Mouse (Mus musculus) kidney, embryonic 14.5 days (tissue): ENCODE data around the gene Kif1b. TPM values are rescaled to one million over a fixed set of nuclear protein-coding genes. Genes with fewer than 3 reads are reported as not detected.

Source experiments
- ATAC-seq: fragments of 200-750 bp; cut with Nextera tagmentation; 2 replicates; pipeline ENCODE4 v1.8.0; 2017; ENCODE audit warnings: moderate number of reproducible peaks, mild to moderate bottlenecking, moderate TSS enrichment, moderate library complexity; ENCODE audit not compliant: low FRiP score, low TSS enrichment
- H3K27ac ChIP-seq: fragments of 300-500 bp; sonication (generic); 2 replicates; pipeline ENCODE4 v1.5.1; 2014; ENCODE audit warnings: low read depth, mild to moderate bottlenecking, low read length, moderate library complexity, mixed read lengths
- H3K27me3 ChIP-seq: fragments of 300-500 bp; sonication (generic); 2 replicates; pipeline ENCODE4 v1.6.1; 2014; ENCODE audit warnings: mild to moderate bottlenecking, low read length; ENCODE audit not compliant: control insufficient read depth, insufficient read depth
- H3K36me3 ChIP-seq: fragments of 300-500 bp; sonication (generic); 2 replicates; pipeline ENCODE4 v1.6.1; 2014; ENCODE audit warnings: low read length, mixed read lengths; ENCODE audit not compliant: control insufficient read depth, insufficient read depth
- H3K4me1 ChIP-seq: fragments of 300-500 bp; sonication (generic); 2 replicates; pipeline ENCODE4 v1.6.1; 2014; ENCODE audit warnings: low read length, mixed read lengths; ENCODE audit not compliant: control insufficient read depth, insufficient read depth
- H3K4me2 ChIP-seq: fragments of 300-500 bp; sonication (generic); replicated peaks from 2 replicates; pipeline ENCODE4 v1.6.1; 2014; ENCODE audit warnings: low read depth, mild to moderate bottlenecking, low read length
- H3K4me3 ChIP-seq: fragments of 300-500 bp; sonication (generic); 2 replicates; pipeline ENCODE4 v1.5.1; 2014; ENCODE audit warnings: mild to moderate bottlenecking, low read length
- H3K9ac ChIP-seq: fragments of 300-500 bp; sonication (generic); 2 replicates; pipeline ENCODE4 v1.6.1; 2014; ENCODE audit warnings: low read depth, mild to moderate bottlenecking, low read length, moderate library complexity
- H3K9me3 ChIP-seq: fragments of 300-500 bp; sonication (generic); 2 replicates; pipeline ENCODE4 v1.6.1; 2016; ENCODE audit warnings: low read length; ENCODE audit not compliant: control insufficient read depth
- WGBS: fragments of 180-500 bp; shearing (Covaris S2); extraction: QIAGEN DNeasy Blood & Tissue Kit; methylation state at CpG from one replicate; pipeline ENCODE4 v1.1.7; 2014; 5-methylcytosine and 5-hydroxymethylcytosine counted together
- polyA plus RNA-seq: library from polyadenylated mRNA; unstranded; fragments of >200 nt; fragmentation: Nextera tagmentation; extraction: Ambion mirVana; gene quantifications from 2 replicates; pipeline ENCODE4 v1.2.1, GENCODE M21; 2014

The Kif1b gene
- polyA plus RNA-seq, 1 experiment from 2014 or later: 35.7 TPM

DNA sequence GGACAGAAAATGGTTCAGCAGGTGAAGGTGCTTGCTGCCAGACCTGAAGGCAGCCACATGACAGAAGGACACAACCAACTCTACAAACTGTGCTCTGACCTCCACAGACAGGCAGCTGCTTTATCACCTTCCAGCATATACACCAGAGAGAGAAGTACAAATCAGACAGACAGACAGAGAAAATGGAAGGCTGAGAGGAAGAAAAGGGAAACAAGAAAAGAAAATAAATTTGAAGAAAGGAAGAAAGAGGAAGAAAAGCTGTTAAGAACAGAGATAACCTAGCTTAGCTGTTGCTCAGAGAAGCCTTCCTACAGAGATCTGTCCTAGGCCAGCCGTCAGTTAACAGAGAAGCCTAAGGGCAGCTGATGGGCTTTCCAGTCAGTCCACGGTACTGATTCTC lies 148.3 kb downstream of the Kif1b start:
- H3K4me1 ChIP-seq: no peaks in the 10 kb centered on the region
- WGBS: 86% methylated on average over 2 of the region's 2 CpGs
- H3K9me3 ChIP-seq: 0 out of 2 replicates have a peak, but pooled peaks cover 2% of the 10 kb centered on the region
- H3K9ac ChIP-seq: no peak overlapping the region
- H3K27me3 ChIP-seq: no peaks in the 10 kb centered on the region
- peaks cover 96% of the 10 kb centered on the region for H3K36me3 ChIP-seq
- H3K4me2 ChIP-seq: no peak overlapping the region
- H3K27ac ChIP-seq: no peak overlapping the region
- no peak overlapping the region for H3K4me3 ChIP-seq
- ATAC-seq: no peak

- Histone ChIP-seq H3K9me3 (0 out of 2 replicates have a peak, but pooled peaks cover 2% of the 10 kb centered on the region), H3K4me1 (no peaks in the 10 kb centered on the region), H3K9ac (no peak overlapping the region), H3K4me2 (no peak overlapping the region), H3K4me3 (no peak overlapping the region), H3K27ac (no peak overlapping the region), H3K36me3 (peaks cover 99% of the 10 kb centered on the region), H3K27me3 (no peaks in the 10 kb centered on the region)
- 78% methylated on average over 8 of the region's 8 CpGs for WGBS
- no peak for ATAC-seq
Measured at GRCm38 (mm10) chr4:149157415-149157973, 150.0 kb downstream of the Kif1b start.

GRCm38 (mm10) chr4:149155711-149156110 lies 151.8 kb downstream of the Kif1b start:
- 89% methylated on average over 6 of the region's 6 CpGs for WGBS
- Histone ChIP-seq H3K36me3 (peaks cover 99% of the 10 kb centered on the region), H3K9ac (no peak overlapping the region), H3K4me3 (no peak overlapping the region), H3K9me3 (0 out of 2 replicates have a peak, but pooled peaks cover 2% of the 10 kb centered on the region), H3K27ac (no peak overlapping the region), H3K4me1 (no peaks in the 10 kb centered on the region), H3K27me3 (no peaks in the 10 kb centered on the region), H3K4me2 (no peak overlapping the region)
- no peak for ATAC-seq

DNA sequence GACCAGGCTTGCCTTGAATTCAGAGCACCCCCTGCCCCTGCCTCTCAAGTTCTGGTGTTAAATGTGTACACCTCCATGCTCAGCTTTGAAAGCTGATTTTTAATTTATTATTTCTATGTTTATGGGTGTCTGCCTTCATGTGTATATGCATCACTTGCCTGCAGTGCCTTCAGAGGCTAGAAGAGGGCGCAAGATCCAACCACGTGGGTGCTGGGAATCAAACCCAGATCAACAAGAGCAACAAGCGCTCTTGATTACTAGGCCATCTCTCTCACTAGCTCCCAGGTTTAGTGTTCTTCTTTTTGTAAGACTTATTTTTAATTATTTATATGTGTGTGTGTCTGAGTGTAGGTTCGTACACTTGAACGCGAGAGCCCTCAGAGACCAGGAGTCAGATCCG lies 152.6 kb downstream of the Kif1b start:
- peaks cover 99% of the 10 kb centered on the region for H3K36me3 ChIP-seq
- H3K9ac ChIP-seq: no peak overlapping the region
- no peak overlapping the region for H3K27ac ChIP-seq
- ATAC-seq: no peak
- 0 out of 2 replicates have a peak, but pooled peaks cover under 1% of the 10 kb centered on the region for H3K4me1 ChIP-seq
- H3K9me3 ChIP-seq: 0 out of 2 replicates have a peak, but pooled peaks cover 2% of the 10 kb centered on the region
- 97% methylated on average over 7 of the region's 7 CpGs for WGBS
- no peak overlapping the region for H3K4me2 ChIP-seq
- H3K27me3 ChIP-seq: no peaks in the 10 kb centered on the region
- H3K4me3 ChIP-seq: no peak overlapping the region

- H3K27me3 ChIP-seq: no peaks in the 10 kb centered on the region
- H3K27ac ChIP-seq: no peak overlapping the region
- no peak overlapping the region for H3K4me3 ChIP-seq
- H3K4me1 ChIP-seq: peaks cover 11% of the 10 kb centered on the region; the same call in 1 of the 2 replicates
- WGBS: 86% methylated on average over 11 of the region's 11 CpGs
- H3K9me3 ChIP-seq: 0 out of 2 replicates have a peak, but pooled peaks cover 2% of the 10 kb centered on the region
- no peak overlapping the region for H3K4me2 ChIP-seq
- no peak for ATAC-seq
- peaks cover 64% of the 10 kb centered on the region for H3K36me3 ChIP-seq
- H3K9ac ChIP-seq: no peak overlapping the region
Measured at GRCm38 (mm10) chr4:149150721-149151120, 156.8 kb downstream of the Kif1b start.

DNA sequence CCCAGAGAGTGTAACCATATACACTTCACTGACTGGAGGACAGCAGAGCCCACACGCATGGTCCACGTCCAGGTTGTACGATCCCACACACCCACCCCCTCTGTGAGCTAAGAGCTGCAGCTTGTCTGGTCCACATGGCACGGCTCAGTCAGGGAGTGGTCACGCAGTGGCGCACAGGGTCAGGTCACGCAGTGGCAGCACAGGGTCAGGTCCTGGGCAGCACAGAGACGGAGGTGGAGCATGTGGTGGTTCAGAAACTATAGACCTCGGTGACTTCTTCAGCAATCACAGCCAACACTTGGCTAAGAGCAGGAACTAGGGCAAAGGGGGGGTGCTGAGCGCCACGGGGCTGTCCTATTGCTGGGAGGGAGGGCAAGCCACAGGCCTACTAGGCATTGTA lies 157.2 kb downstream of the Kif1b start:
- 49% methylated on average over 11 of the region's 11 CpGs for WGBS
- Histone ChIP-seq H3K27me3 (no peaks in the 10 kb centered on the region), H3K27ac (no peak overlapping the region), H3K4me3 (no peak overlapping the region), H3K4me1 (peaks cover 11% of the 10 kb centered on the region; the same call in 1 of the 2 replicates), H3K36me3 (peaks cover 59% of the 10 kb centered on the region), H3K4me2 (no peak overlapping the region), H3K9ac (no peak overlapping the region), H3K9me3 (0 out of 2 replicates have a peak, but pooled peaks cover 2% of the 10 kb centered on the region)
- peak; percentile 53; the same call in 1 of the 2 replicates for ATAC-seq

DNA sequence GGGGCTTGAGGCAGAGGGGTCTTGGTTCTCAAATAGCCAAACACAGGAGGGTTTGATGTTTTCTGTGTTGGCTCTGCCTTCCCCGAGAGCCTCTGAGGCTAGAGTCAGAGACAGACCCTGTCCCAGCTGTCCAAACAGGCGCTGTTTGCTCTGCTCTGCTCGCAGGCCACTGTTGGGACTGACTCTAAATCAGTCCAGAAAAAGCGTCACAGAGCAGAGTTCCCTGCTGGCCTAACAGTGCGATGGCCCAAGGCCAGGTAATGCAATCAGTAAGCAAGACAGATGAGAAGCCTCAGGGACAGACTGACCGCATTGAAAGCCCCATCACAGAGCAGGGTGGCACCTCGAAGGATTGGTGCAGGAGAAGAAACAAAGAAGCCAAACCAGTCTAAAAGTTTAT lies 157.9 kb downstream of the Kif1b start:
- Histone ChIP-seq H3K27ac (no peak overlapping the region), H3K4me3 (no peak overlapping the region), H3K4me2 (no peak overlapping the region), H3K9ac (no peak overlapping the region), H3K36me3 (peaks cover 53% of the 10 kb centered on the region), H3K4me1 (peaks cover 11% of the 10 kb centered on the region; the same call in 1 of the 2 replicates), H3K27me3 (no peaks in the 10 kb centered on the region), H3K9me3 (no peaks in the 10 kb centered on the region)
- WGBS: 38% methylated on average over 7 of the region's 7 CpGs
- ATAC-seq: no peak

- Histone ChIP-seq H3K4me3 (no peak overlapping the region), H3K4me1 (peaks cover 11% of the 10 kb centered on the region; the same call in 1 of the 2 replicates), H3K4me2 (no peak overlapping the region), H3K9ac (no peak overlapping the region), H3K9me3 (no peaks in the 10 kb centered on the region), H3K27ac (no peak overlapping the region), H3K36me3 (peaks cover 49% of the 10 kb centered on the region), H3K27me3 (no peaks in the 10 kb centered on the region)
- 54% methylated on average over 9 of the region's 9 CpGs for WGBS
- ATAC-seq: no peak
Measured at GRCm38 (mm10) chr4:149149196-149149595, 158.3 kb downstream of the Kif1b start.

- no peak overlapping the region for H3K9ac ChIP-seq
- H3K36me3 ChIP-seq: peaks cover 38% of the 10 kb centered on the region
- no peaks in the 10 kb centered on the region for H3K9me3 ChIP-seq
- H3K4me1 ChIP-seq: peaks cover 11% of the 10 kb centered on the region; the same call in 1 of the 2 replicates
- ATAC-seq: no peak
- H3K27ac ChIP-seq: no peak overlapping the region
- H3K27me3 ChIP-seq: no peaks in the 10 kb centered on the region
- no peak overlapping the region for H3K4me3 ChIP-seq
- WGBS: 75% methylated on average over 4 of the region's 4 CpGs
- no peak overlapping the region for H3K4me2 ChIP-seq
Measured at GRCm38 (mm10) chr4:149148084-149148483, 159.4 kb downstream of the Kif1b start.
